Mouse (Mus musculus): Measurements from ENCODE around the gene Scpep1.

Scpep1 gene

GRCm38 (mm10) chr11:88878011-88878410, 77.3 kb downstream of the Scpep1 start:
- DNase-seq (ENCODE audit: inconsistent ontology term): no peak
